Mouse (Mus musculus) cortical plate, adult 2 months (tissue): ENCODE measurements around the gene Gm44596. TPM values are rescaled to one million over a fixed set of nuclear protein-coding genes. Genes with fewer than 3 reads are reported as not detected.
"Not testable (repeated sequence)": the region's sequence is repeated elsewhere in the genome, so short reads cannot be mapped to it uniquely, and the experiment has no call there.

ENCODE experiments used
- H3K27ac ChIP-seq: fragments of 200-500 bp; 2 replicates; pipeline ENCODE4 v1.5.1; 2012; ENCODE audit warnings: low read length, control low read depth, inconsistent platforms; ENCODE audit not compliant: insufficient read depth
- H3K4me1 ChIP-seq: fragments of 200-500 bp; 2 replicates; pipeline ENCODE4 v1.6.1; 2011; ENCODE audit warnings: low read length; ENCODE audit not compliant: control insufficient read depth, insufficient read depth
- H3K4me3 ChIP-seq: fragments of 200-500 bp; 2 replicates; pipeline ENCODE4 v1.5.1; 2011; ENCODE audit warnings: mild to moderate bottlenecking, low read length, control low read depth; ENCODE audit not compliant: insufficient read depth
- CTCF ChIP-seq: fragments of 200-500 bp; IDR thresholded peaks from 2 replicates; pipeline ENCODE4 v1.5.1; 2011; ENCODE audit warnings: mild to moderate bottlenecking, control low read depth, low read length; ENCODE audit not compliant: insufficient read depth; ENCODE audit errors: extremely low read depth
- POLR2A ChIP-seq: fragments of 200-500 bp; IDR thresholded peaks from 2 replicates; pipeline ENCODE4 v1.6.1; 2011; ENCODE audit warnings: mild to moderate bottlenecking, low read length, control low read depth; ENCODE audit not compliant: insufficient read depth; ENCODE audit errors: extremely low read depth
- polyA plus RNA-seq: library from polyadenylated mRNA; depleted of rRNA; stranded (reverse); fragments of >200 nt; gene quantifications from 2 replicates; pipeline ENCODE4 v1.2.3, GENCODE M21; 2012

The Gm44596 gene
- polyA plus RNA-seq, 1 experiment: 0.40 TPM

- Histone ChIP-seq H3K27ac (no peak overlapping the region), H3K4me3 (no peak overlapping the region)
Measured at GRCm38 (mm10) chr6:128376371-128377085, 1.2 kb downstream of the Gm44596 start.

GRCm38 (mm10) chr6:128379636-128380035 is 4.3 kb downstream of the Gm44596 start:
- Histone ChIP-seq H3K4me3 (no peak overlapping the region), H3K4me1 (peaks cover 3% of the 10 kb centered on the region; the same call in 1 of the 2 replicates), H3K27ac (no peak overlapping the region)
- TF ChIP-seq POLR2A (no peak), CTCF (no peak)

More at GRCm38 (mm10) chr6:128376371-128377085, 1.2 kb downstream of the Gm44596 start:
- TF ChIP-seq POLR2A: no peak
- no peak for TF ChIP-seq CTCF
- peaks cover 3% of the 10 kb centered on the region; the same call in 1 of the 2 replicates for H3K4me1 ChIP-seq

GRCm38 (mm10) chr6:128380594-128381167 is 5.4 kb downstream of the Gm44596 start:
- not testable (repeated sequence) for H3K4me1 ChIP-seq, H3K27ac ChIP-seq, H3K4me3 ChIP-seq

- TF ChIP-seq CTCF (no peak), POLR2A (no peak)
- Histone ChIP-seq H3K4me1 (no peaks in the 10 kb centered on the region; the same call in 1 of the 2 replicates), H3K4me3 (no peak overlapping the region), H3K27ac (no peak overlapping the region)
Measured at GRCm38 (mm10) chr6:128381254-128381653, 6.0 kb downstream of the Gm44596 start.

- H3K27ac ChIP-seq: no peak overlapping the region
- TF ChIP-seq CTCF (no peak), POLR2A (no peak)
- H3K4me1 ChIP-seq: no peaks in the 10 kb centered on the region
- no peak overlapping the region for H3K4me3 ChIP-seq
Measured at GRCm38 (mm10) chr6:128383752-128384151, 8.4 kb downstream of the Gm44596 start.

- Histone ChIP-seq H3K4me1 (no peaks in the 10 kb centered on the region), H3K27ac (no peak overlapping the region), H3K4me3 (no peak overlapping the region)
- TF ChIP-seq CTCF: no peak
- TF ChIP-seq POLR2A: no peak
Measured at GRCm38 (mm10) chr6:128385026-128385425, 9.7 kb downstream of the Gm44596 start.

- Histone ChIP-seq H3K4me1 (no peaks in the 10 kb centered on the region), H3K27ac (no peak overlapping the region), H3K4me3 (no peak overlapping the region)
- TF ChIP-seq CTCF: no peak
- TF ChIP-seq POLR2A: no peak
Measured at GRCm38 (mm10) chr6:128389185-128389584, 13.9 kb downstream of the Gm44596 start.

- no peak overlapping the region for H3K27ac ChIP-seq
- H3K4me3 ChIP-seq: no peak overlapping the region
- H3K4me1 ChIP-seq: no peaks in the 10 kb centered on the region
- TF ChIP-seq POLR2A (no peak), CTCF (no peak)
Measured at GRCm38 (mm10) chr6:128390683-128391082, 15.4 kb downstream of the Gm44596 start.

GRCm38 (mm10) chr6:128397574-128398261 is 22.4 kb downstream of the Gm44596 start:
- TF ChIP-seq POLR2A (no peak), CTCF (no peak)
- no peak overlapping the region for H3K27ac ChIP-seq

GRCm38 (mm10) chr6:128398996-128399395 is 23.7 kb downstream of the Gm44596 start, which contains the start of gene Nrip2:
Nrip2 (plus strand) TSS chr6:128399296.
- no peak for TF ChIP-seq POLR2A
- no peak for TF ChIP-seq CTCF
- Histone ChIP-seq H3K4me3 (peak within 1 kb of the TSS; percentile 43), H3K27ac (no peak within 1 kb of the TSS), H3K4me1 (no peaks in the 10 kb centered on the region)

More at GRCm38 (mm10) chr6:128397574-128398261, 22.4 kb downstream of the Gm44596 start:
- Histone ChIP-seq H3K4me3 (no peak overlapping the region), H3K4me1 (no peaks in the 10 kb centered on the region)
